Mouse (Mus musculus): ENCODE results near the gene Nedd9. TPM values are rescaled to one million over a fixed set of nuclear protein-coding genes. Genes with fewer than 3 reads are reported as not detected.
A peak's percentile ranks its signal among the peaks of the same experiment; 100 is the strongest.

The Nedd9 gene
- total and polyA plus RNA-seq, 2 experiments from 2014 or later: 7.8 to 19.7 TPM

DNA sequence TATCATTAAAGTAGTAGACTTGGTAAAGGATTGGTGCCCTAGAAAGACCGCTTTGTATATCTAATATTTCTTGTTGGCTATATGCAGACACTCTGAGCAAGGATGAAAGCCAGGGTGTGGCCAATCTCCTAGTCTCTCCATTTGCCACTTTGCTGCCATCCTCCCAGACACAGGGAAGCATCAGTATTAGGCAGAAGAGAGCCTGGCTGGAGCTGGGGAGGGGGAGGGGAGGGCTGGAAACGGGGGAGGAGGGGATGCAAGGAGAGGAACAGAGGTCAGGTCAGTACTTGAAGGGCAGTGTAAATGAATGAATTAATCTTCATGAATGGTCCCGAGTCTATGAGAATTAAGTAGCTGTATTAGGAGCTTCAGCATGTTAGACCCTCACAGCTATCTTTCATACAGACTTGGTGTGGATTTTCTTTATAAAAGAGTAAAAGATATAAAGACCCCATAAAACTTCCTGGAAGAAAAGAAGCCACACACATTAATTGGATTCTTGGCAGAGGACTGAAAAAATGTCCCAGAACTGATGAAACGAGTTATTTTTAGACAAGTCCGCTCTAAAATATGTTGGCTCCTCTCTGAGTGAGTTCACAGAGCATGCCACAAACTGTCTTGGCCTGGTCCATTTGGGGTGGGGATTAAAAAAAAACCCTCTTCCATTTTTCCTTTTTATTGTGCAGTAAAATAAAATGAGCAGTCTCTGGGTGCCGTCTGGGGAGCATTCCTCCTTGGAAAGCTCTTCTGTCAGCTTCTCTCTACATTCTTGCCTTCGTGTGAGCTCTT lies 23.7 kb upstream of the Nedd9 start:
- Histone ChIP-seq H3K4me1 (ENCODE audit: insufficient read depth, low read length) (no peaks in the 10 kb centered on the region), H3K4me3 (ENCODE audit: low read depth, low read length) (no peak overlapping the region), H3K9me3 (ENCODE audit: low read length) (no peaks in the 10 kb centered on the region), H3K4me2 (ENCODE audit: low read depth, low read length, poor library complexity, severe bottlenecking) (no peak overlapping the region), H3K36me3 (ENCODE audit: insufficient read depth, low read length) (no peaks in the 10 kb centered on the region), H3K9ac (replicated peaks; ENCODE audit: low read length, poor library complexity, severe bottlenecking) (no peak overlapping the region), H3K27ac (ENCODE audit: low read depth, low read length) (no peak overlapping the region; the same call in 1 of the 2 replicates), H3K27me3 (ENCODE audit: insufficient read depth, low read length) (no peaks in the 10 kb centered on the region)
- DNase-seq (ENCODE audit: low spot score) (peak; percentile 23), ATAC-seq (ENCODE audit: low FRiP score) (no peak)
- 49% methylated on average over 7 of the region's 7 CpGs for WGBS
- no peak for TF ChIP-seq CTCF (IDR thresholded peaks at IDR 0.05)

DNA sequence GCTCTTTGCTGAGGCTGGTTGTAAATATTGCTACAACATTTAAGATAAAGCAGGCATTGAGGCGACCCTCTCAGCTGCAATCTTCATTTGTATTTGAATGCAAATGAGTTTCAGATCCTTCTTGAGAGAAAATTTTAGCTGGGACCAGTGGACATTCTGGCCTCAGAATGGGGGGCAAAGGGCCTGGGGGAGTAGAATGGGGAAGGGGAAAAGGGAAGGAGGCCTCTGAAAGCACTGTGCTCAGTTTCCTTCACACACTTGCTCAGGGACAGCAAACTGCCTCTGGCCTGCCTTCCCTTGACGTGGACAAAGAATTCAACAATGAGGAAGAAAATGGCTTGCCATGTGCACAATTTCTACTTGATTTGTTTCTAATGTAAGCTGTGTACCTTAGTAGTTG lies 18.4 kb upstream of the Nedd9 start:
- H3K27me3 ChIP-seq (ENCODE audit: insufficient read depth, low read length): no peaks in the 10 kb centered on the region
- H3K9me3 ChIP-seq (ENCODE audit: low read length): no peaks in the 10 kb centered on the region
- no peak overlapping the region for H3K4me3 ChIP-seq (ENCODE audit: low read depth, low read length)
- 72% methylated on average over 2 of the region's 2 CpGs for WGBS
- H3K36me3 ChIP-seq (ENCODE audit: insufficient read depth, low read length): no peaks in the 10 kb centered on the region
- H3K4me2 ChIP-seq (ENCODE audit: low read depth, low read length, poor library complexity, severe bottlenecking): no peak overlapping the region
- H3K27ac ChIP-seq (ENCODE audit: low read depth, low read length): no peak overlapping the region
- no peak overlapping the region for H3K9ac ChIP-seq (replicated peaks; ENCODE audit: low read length, poor library complexity, severe bottlenecking)
- no peak for TF ChIP-seq CTCF (IDR thresholded peaks at IDR 0.05)
- DNase-seq (ENCODE audit: low spot score) (no peak), ATAC-seq (ENCODE audit: low FRiP score) (no peak)
- no peaks in the 10 kb centered on the region for H3K4me1 ChIP-seq (ENCODE audit: insufficient read depth, low read length)

DNA sequence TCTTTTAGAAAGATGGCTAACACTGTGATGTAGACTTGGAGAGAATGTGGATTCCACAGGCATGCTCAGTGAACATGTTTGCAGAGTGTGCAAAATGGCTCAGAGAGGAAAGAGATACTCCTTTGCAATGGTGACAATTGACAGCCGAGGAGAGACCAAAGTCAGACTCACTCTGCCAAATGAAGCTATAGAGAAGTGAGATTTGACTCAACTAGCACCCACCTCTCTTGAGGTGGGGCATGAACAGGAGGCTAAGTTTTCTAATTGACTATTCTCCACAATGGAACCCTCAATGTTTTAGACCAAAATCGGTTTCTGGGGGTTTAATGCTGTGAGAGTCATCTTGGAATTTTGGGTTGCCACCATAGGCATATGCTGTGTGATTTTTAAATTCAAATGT lies 17.8 kb upstream of the Nedd9 start:
- ATAC-seq (ENCODE audit: low FRiP score) (no peak), DNase-seq (ENCODE audit: low spot score) (no peak)
- Histone ChIP-seq H3K27me3 (ENCODE audit: insufficient read depth, low read length) (no peaks in the 10 kb centered on the region), H3K4me2 (ENCODE audit: low read depth, low read length, poor library complexity, severe bottlenecking) (no peak overlapping the region), H3K4me1 (ENCODE audit: insufficient read depth, low read length) (no peaks in the 10 kb centered on the region), H3K27ac (ENCODE audit: low read depth, low read length) (no peak overlapping the region), H3K36me3 (ENCODE audit: insufficient read depth, low read length) (no peaks in the 10 kb centered on the region), H3K9me3 (ENCODE audit: low read length) (no peaks in the 10 kb centered on the region), H3K4me3 (ENCODE audit: low read depth, low read length) (no peak overlapping the region), H3K9ac (replicated peaks; ENCODE audit: low read length, poor library complexity, severe bottlenecking) (no peak overlapping the region)
- WGBS: 93% methylated on average over 2 of the region's 2 CpGs
- no peak for TF ChIP-seq CTCF (IDR thresholded peaks at IDR 0.05)

DNA sequence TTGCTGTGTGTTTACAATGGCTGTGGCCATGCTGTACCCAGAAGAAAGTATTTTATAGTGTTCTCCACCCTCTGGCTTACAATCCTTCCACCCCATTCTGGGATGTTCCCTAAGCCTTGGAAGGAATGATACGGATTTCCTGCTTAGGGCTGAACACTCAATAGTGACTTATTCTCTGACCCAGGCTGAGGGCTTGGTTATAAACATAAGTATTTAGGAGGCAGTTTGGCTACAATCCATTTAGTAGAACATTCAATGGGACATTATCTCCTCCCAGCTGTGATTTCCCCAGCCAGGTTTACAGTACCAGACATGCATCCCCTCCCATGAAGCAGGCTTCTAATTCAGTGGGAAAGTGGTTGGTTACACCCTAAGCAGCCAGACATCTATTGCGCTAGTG lies 17.3 kb upstream of the Nedd9 start:
- no peaks in the 10 kb centered on the region for H3K27me3 ChIP-seq (ENCODE audit: insufficient read depth, low read length)
- no peak for ATAC-seq (ENCODE audit: low FRiP score)
- no peak for DNase-seq (ENCODE audit: low spot score)
- no peak overlapping the region for H3K9ac ChIP-seq (replicated peaks; ENCODE audit: low read length, poor library complexity, severe bottlenecking)
- no peak overlapping the region for H3K27ac ChIP-seq (ENCODE audit: low read depth, low read length)
- no peaks in the 10 kb centered on the region for H3K9me3 ChIP-seq (ENCODE audit: low read length)
- H3K4me1 ChIP-seq (ENCODE audit: insufficient read depth, low read length): no peaks in the 10 kb centered on the region
- 86% methylated on average over 2 of the region's 2 CpGs for WGBS
- TF ChIP-seq CTCF (IDR thresholded peaks at IDR 0.05): no peak
- H3K36me3 ChIP-seq (ENCODE audit: insufficient read depth, low read length): no peaks in the 10 kb centered on the region
- no peak overlapping the region for H3K4me3 ChIP-seq (ENCODE audit: low read depth, low read length)
- no peak overlapping the region for H3K4me2 ChIP-seq (ENCODE audit: low read depth, low read length, poor library complexity, severe bottlenecking)

DNA sequence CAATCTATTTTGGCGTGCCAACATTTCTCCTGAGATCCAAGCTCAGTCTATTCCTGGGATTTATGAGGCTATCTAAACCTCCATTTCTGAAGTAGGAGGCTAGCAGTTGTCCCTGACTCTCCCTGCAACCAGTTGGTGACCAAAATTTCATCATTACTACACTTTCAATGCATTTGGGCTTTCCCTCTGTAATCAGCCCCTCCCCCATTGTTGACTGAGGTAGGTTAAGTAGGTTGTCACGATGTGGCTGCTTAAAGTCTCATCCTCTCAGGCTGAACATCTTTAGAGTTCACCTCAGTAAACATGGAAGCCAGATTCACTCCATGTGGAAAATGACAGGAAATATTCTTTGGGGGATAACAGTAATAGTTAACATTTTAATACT lies 15.7 kb upstream of the Nedd9 start:
- Histone ChIP-seq H3K9ac (replicated peaks; ENCODE audit: low read length, poor library complexity, severe bottlenecking) (no peak overlapping the region), H3K27me3 (ENCODE audit: insufficient read depth, low read length) (no peaks in the 10 kb centered on the region), H3K9me3 (ENCODE audit: low read length) (no peaks in the 10 kb centered on the region), H3K27ac (ENCODE audit: low read depth, low read length) (no peak overlapping the region), H3K36me3 (ENCODE audit: insufficient read depth, low read length) (no peaks in the 10 kb centered on the region), H3K4me1 (ENCODE audit: insufficient read depth, low read length) (no peaks in the 10 kb centered on the region), H3K4me3 (ENCODE audit: low read depth, low read length) (no peak overlapping the region), H3K4me2 (ENCODE audit: low read depth, low read length, poor library complexity, severe bottlenecking) (no peak overlapping the region)
- DNase-seq (ENCODE audit: low spot score) (no peak), ATAC-seq (ENCODE audit: low FRiP score) (no peak)
- 86% methylated on average over 2 of the region's 2 CpGs for WGBS
- TF ChIP-seq CTCF (IDR thresholded peaks at IDR 0.05): no peak

DNA sequence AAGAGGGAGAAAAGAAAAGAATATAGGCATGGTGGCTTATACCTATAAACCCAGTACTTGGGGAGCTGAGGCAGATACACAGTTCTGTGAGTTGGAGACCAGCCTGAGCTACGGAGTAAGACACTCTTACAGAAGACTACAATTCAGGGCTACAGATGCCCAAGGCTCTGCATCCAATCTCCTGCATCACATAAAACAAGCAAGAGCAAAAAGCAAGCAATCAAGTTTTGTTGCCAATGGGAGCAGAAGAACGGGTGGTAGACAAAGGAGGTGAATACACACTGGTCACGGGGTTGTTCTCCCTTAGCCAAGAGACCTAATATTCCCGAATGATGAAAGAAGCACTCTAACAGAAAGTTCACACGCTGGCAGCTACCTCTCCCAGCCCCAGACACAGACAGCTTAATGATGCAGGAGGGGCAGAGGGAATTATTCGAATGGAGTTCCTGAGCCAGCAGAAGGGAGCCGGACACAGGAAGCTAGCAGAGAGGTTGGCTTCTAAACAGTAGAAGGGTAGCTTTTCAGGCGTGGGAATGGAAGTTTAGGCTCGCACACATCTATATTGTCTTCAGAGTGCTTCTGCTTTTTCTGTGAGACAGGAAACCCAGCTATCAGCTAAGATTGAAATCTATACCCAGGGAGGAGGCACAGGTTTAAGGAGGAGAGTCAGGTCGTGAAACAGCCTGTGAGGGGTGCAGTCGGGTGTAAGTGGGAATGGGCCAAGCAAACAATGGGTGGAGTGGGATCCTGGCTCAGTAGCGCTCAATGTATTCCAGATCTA lies 15.2 kb upstream of the Nedd9 start:
- Histone ChIP-seq H3K9me3 (ENCODE audit: low read length) (no peaks in the 10 kb centered on the region), H3K27me3 (ENCODE audit: insufficient read depth, low read length) (no peaks in the 10 kb centered on the region), H3K9ac (replicated peaks; ENCODE audit: low read length, poor library complexity, severe bottlenecking) (no peak overlapping the region), H3K4me3 (ENCODE audit: low read depth, low read length) (no peak overlapping the region), H3K4me2 (ENCODE audit: low read depth, low read length, poor library complexity, severe bottlenecking) (no peak overlapping the region), H3K36me3 (ENCODE audit: insufficient read depth, low read length) (no peaks in the 10 kb centered on the region), H3K27ac (ENCODE audit: low read depth, low read length) (no peak overlapping the region), H3K4me1 (ENCODE audit: insufficient read depth, low read length) (no peaks in the 10 kb centered on the region)
- DNase-seq (ENCODE audit: low spot score): no peak
- 72% methylated on average over 12 of the region's 12 CpGs for WGBS
- ATAC-seq (ENCODE audit: low FRiP score): no peak
- TF ChIP-seq CTCF (IDR thresholded peaks at IDR 0.05): no peak
